Mouse (Mus musculus) megakaryocyte, embryonic 14.5 days (primary cell): ENCODE data around the gene Lrba.

Source experiments
- FLI1 ChIP-seq: IDR thresholded peaks from 2 replicates; pipeline ENCODE4 v1.6.1; 2012; ENCODE audit warnings: low read length, inconsistent platforms, mixed read lengths
- GATA1 ChIP-seq: IDR thresholded peaks from 3 replicates; pipeline ENCODE4 v1.6.1; 2012; ENCODE audit warnings: mixed read lengths, low read length, inconsistent platforms, borderline replicate concordance

- TF ChIP-seq GATA1, result no peak
- TF ChIP-seq FLI1, result no peak
These were observed 226.7 kb downstream of the Lrba start for GRCm38 (mm10) chr3:86451211-86451610.
